8 mouse cellular contexts compared by ENCODE assay signal in the genomic region with DNA sequence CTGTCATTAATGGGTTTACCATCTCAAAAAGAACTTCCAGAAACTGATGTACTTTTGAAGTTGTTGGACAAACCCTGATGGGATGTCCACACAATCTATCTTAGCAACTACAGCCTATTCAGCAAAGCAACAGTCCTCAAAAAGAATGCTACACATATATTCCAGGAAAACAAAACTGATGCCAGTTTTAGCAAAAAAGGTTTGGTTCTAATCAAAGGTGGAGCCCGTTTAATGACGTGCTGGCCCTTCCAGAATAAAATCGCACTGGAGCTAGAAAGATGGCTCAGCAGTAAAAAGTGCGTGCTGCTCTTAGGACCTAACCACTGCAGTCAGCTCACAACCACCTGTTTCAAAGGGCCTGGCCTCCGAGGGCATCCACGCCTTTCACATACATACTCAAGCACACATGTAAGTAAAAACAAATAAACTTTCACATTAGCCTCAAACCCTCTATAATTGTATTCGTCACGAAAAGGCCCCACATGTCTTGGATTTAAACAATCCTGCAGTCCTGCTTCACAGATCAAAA. TPM values are rescaled to one million over a fixed set of nuclear protein-coding genes. Genes with fewer than 3 reads are reported as not detected.
DNase-seq lines count a peak whose midpoint lies in the region; ATAC-seq and TF ChIP-seq lines count a peak whose summit lies in the region.

No protein-coding gene starts in this region.

- peak overlapping the region in 1 of 2 experiments; percentile 91; a peak in 2 of 4 replicates for H3K4me3 ChIP-seq in heart, embryonic 14.5 days (ENCODE audit: control insufficient read depth in 1 of 2, insufficient read depth in 1 of 2, low read depth in 1 of 2, low read length in 2 of 2)
- peak overlapping the region; percentile 97 for H3K4me3 ChIP-seq in embryonic facial prominence, embryonic 10.5 days
- H3K4me3 ChIP-seq in intestine, embryonic 14.5 days (ENCODE audit: low read depth, low read length) = peak overlapping the region; percentile 86
- no peak overlapping the region for H3K4me3 ChIP-seq in left cerebral cortex, adult 2 months

- peak overlapping the region; percentile 97 for H3K4me2 ChIP-seq in heart, embryonic 14.5 days (ENCODE audit: low read length)
- H3K4me2 ChIP-seq in intestine, embryonic 14.5 days (ENCODE audit: low read length) = peak overlapping the region; percentile 93

- H3K4me1 ChIP-seq in heart, embryonic 14.5 days (ENCODE audit: control insufficient read depth in 2 of 2, insufficient read depth in 2 of 2, low read length in 2 of 2) = peaks cover 13 to 21% of the 10 kb centered on the region in 2 experiments
- peaks cover 26% of the 10 kb centered on the region for H3K4me1 ChIP-seq in embryonic facial prominence, embryonic 10.5 days
- H3K4me1 ChIP-seq in intestine, embryonic 14.5 days (replicated peaks; ENCODE audit: control insufficient read depth, insufficient read depth, low read length) = peaks cover 21% of the 10 kb centered on the region

- no peaks in the 10 kb centered on the region for H3K9me3 ChIP-seq in heart, embryonic 14.5 days (ENCODE audit: control insufficient read depth, low read length)
- no peaks in the 10 kb centered on the region for H3K9me3 ChIP-seq in embryonic facial prominence, embryonic 10.5 days
- no peaks in the 10 kb centered on the region for H3K9me3 ChIP-seq in intestine, embryonic 14.5 days (ENCODE audit: control insufficient read depth, low read length)

- 84% methylated on average over 8 of the region's 8 CpGs for WGBS in heart, embryonic 14.5 days
- WGBS in embryonic facial prominence, embryonic 10.5 days = 80% methylated on average over 8 of the region's 8 CpGs
- WGBS in intestine, embryonic 14.5 days = 63% methylated on average over 8 of the region's 8 CpGs

- intact Hi-C loops in left cerebral cortex, adult 2 months (cut with DNase I) = no loop called here

- no peaks in the 10 kb centered on the region for H3K27me3 ChIP-seq in heart, embryonic 14.5 days (ENCODE audit: control insufficient read depth, insufficient read depth, low read length)
- 0 out of 2 replicates have a peak, but pooled peaks cover 7% of the 10 kb centered on the region for H3K27me3 ChIP-seq in embryonic facial prominence, embryonic 10.5 days (replicated peaks; ENCODE audit: low read depth, poor library complexity, severe bottlenecking)
- H3K27me3 ChIP-seq in intestine, embryonic 14.5 days (replicated peaks; ENCODE audit: control insufficient read depth, insufficient read depth, low read length) = no peaks in the 10 kb centered on the region

- no peak for DNase-seq in heart, adult 8-10 months (ENCODE audit: low spot score)
- no peak for DNase-seq in embryonic facial prominence, embryonic 10.5 days (ENCODE audit: low spot score)
- no peak for DNase-seq in intestine, embryonic 14.5 days (ENCODE audit: low spot score)
- DNase-seq in naive thymus-derived CD4-positive, alpha-beta T cell, adult 2 months (ENCODE audit: low read depth) = peak; percentile 32
- DNase-seq in left cerebral cortex, adult 2 months (ENCODE audit: extremely low spot score in 1 of 2, low spot score in 2 of 2) = no peak
- no peak for DNase-seq in cerebellum, postnatal 10 days

- no peak overlapping the region for H3K27ac ChIP-seq in heart, embryonic 14.5 days (replicated peaks in 1 of 2; ENCODE audit: control insufficient read depth in 1 of 2, insufficient read depth in 1 of 2, low read depth in 2 of 2, low read length in 2 of 2)
- H3K27ac ChIP-seq in embryonic facial prominence, embryonic 10.5 days (replicated peaks) = no peak overlapping the region
- H3K27ac ChIP-seq in intestine, embryonic 14.5 days (ENCODE audit: low read depth) = no peak overlapping the region
- no peak overlapping the region for H3K27ac ChIP-seq in left cerebral cortex, adult 2 months

- TF ChIP-seq CTCF in left cerebral cortex, adult 2 months (IDR thresholded peaks at IDR 0.05) = no peak

- H3K36me3 ChIP-seq in heart, embryonic 14.5 days (ENCODE audit: control insufficient read depth, insufficient read depth, low read length) = peaks cover 31% of the 10 kb centered on the region; the same call in 1 of the 2 replicates
- peaks cover 47% of the 10 kb centered on the region for H3K36me3 ChIP-seq in embryonic facial prominence, embryonic 10.5 days (replicated peaks)
- peaks cover 29% of the 10 kb centered on the region for H3K36me3 ChIP-seq in intestine, embryonic 14.5 days (ENCODE audit: control insufficient read depth, insufficient read depth, low read length)

- H3K9ac ChIP-seq in heart, embryonic 14.5 days (ENCODE audit: low read length) = no peak overlapping the region; the same call in 1 of the 2 replicates
- peak overlapping the region; percentile 22; the same call in 1 of the 2 replicates for H3K9ac ChIP-seq in intestine, embryonic 14.5 days (ENCODE audit: low read length)

- no peak for ATAC-seq in heart, embryonic 14.5 days (ENCODE audit: insufficient number of reproducible peaks, insufficient read depth, low FRiP score, low read depth)
- ATAC-seq in intestine, embryonic 14.5 days (replicated peaks; ENCODE audit: low FRiP score, low TSS enrichment, low read depth) = no peak
- no peak for ATAC-seq in cerebellum, adult (ENCODE audit: insufficient number of reproducible peaks, low FRiP score, low TSS enrichment)

RNA-seq across cellular contexts. Expression of gene Atp13a3, which starts 18.8 kb away (rescaled TPM):
- 13.3 TPM in 2 replicates for polyA plus RNA-seq in heart, embryonic 14.5 days (2014; fragmentation: Nextera tagmentation; extraction: Ambion mirVana)
- 10 to 100 TPM; 43.1 to 54.9 (median 50.5) TPM for total RNA-seq in heart, adult 8-10 months (2022)
- polyA plus RNA-seq in embryonic facial prominence, embryonic 10.5 days (2016; fragmentation: Nextera tagmentation; extraction: Ambion mirVana) = 10.3 and 11.4 TPM in 2 replicates
- 23.5 and 28.3 TPM in 2 replicates for polyA plus RNA-seq in intestine, embryonic 14.5 days (2014; fragmentation: Nextera tagmentation; extraction: Ambion mirVana)
- 10 to 100 TPM; 71.3 to 73.7 TPM for total RNA-seq in left cerebral cortex, adult 2 months (2021)
